Mouse (Mus musculus): ENCODE data around the gene Ear6.

- no peak for TF ChIP-seq EP300 (IDR thresholded peaks at IDR 0.05)
- TF ChIP-seq CTCF (IDR thresholded peaks at IDR 0.05) = no peak
Observed at GRCm38 (mm10) chr14:51846566-51846965, 6.9 kb upstream of the Ear6 start.

Data from lung, postnatal 0 days (tissue).